Mouse (Mus musculus): Measurements from ENCODE around the gene Pradc1. TPM values are rescaled to one million over a fixed set of nuclear protein-coding genes. Genes with fewer than 3 reads are reported as not detected.
A peak's percentile ranks its signal among the peaks of the same experiment; 100 is the strongest.

Gene Pradc1
- polyA plus RNA-seq, 2 experiments = 27.6 to 29.6 TPM

- H3K36me3 ChIP-seq (ENCODE audit: control insufficient read depth, insufficient read depth, low read length) = peaks cover 66% of the 10 kb centered on the region
- no peak overlapping the region for H3K9ac ChIP-seq (ENCODE audit: low read depth, low read length, severe bottlenecking)
- H3K27ac ChIP-seq (replicated peaks; ENCODE audit: low read depth, low read length) = no peak overlapping the region
- no peak overlapping the region for H3K4me3 ChIP-seq (replicated peaks; ENCODE audit: low read length)
- no peaks in the 10 kb centered on the region for H3K4me1 ChIP-seq (ENCODE audit: control insufficient read depth, insufficient read depth, low read length)
- H3K9me3 ChIP-seq (ENCODE audit: control insufficient read depth, low read length) = no peaks in the 10 kb centered on the region
- DNase-seq (ENCODE audit: low spot score) = no peak
- no peaks in the 10 kb centered on the region for H3K27me3 ChIP-seq (ENCODE audit: control insufficient read depth, insufficient read depth, low read length)
- 77% methylated on average over 5 of the region's 5 CpGs for WGBS
- no peak for ATAC-seq (ENCODE audit: low FRiP score, low read depth)
- no peak overlapping the region for H3K4me2 ChIP-seq (replicated peaks; ENCODE audit: low read depth, low read length, severe bottlenecking)
- TF ChIP-seq POLR2A (IDR thresholded peaks at IDR 0.05; ENCODE audit: borderline replicate concordance, extremely low read depth, insufficient read depth, insufficient read length) = no peak
Measured at GRCm38 (mm10) chr6:85445286-85445685, 6.5 kb downstream of the Pradc1 start.

- no peaks in the 10 kb centered on the region for H3K27me3 ChIP-seq (ENCODE audit: control insufficient read depth, insufficient read depth, low read length)
- no peaks in the 10 kb centered on the region for H3K9me3 ChIP-seq (ENCODE audit: control insufficient read depth, low read length)
- TF ChIP-seq POLR2A (IDR thresholded peaks at IDR 0.05; ENCODE audit: borderline replicate concordance, extremely low read depth, insufficient read depth, insufficient read length) = no peak
- peaks cover 75% of the 10 kb centered on the region for H3K36me3 ChIP-seq (ENCODE audit: control insufficient read depth, insufficient read depth, low read length)
- no peak for DNase-seq (ENCODE audit: low spot score)
- ATAC-seq (ENCODE audit: low FRiP score, low read depth) = no peak
- WGBS = 91% methylated on average over 8 of the region's 8 CpGs
- no peak overlapping the region for H3K9ac ChIP-seq (ENCODE audit: low read depth, low read length, severe bottlenecking)
- H3K27ac ChIP-seq (replicated peaks; ENCODE audit: low read depth, low read length) = no peak overlapping the region
- no peak overlapping the region for H3K4me2 ChIP-seq (replicated peaks; ENCODE audit: low read depth, low read length, severe bottlenecking)
- no peak overlapping the region for H3K4me3 ChIP-seq (replicated peaks; ENCODE audit: low read length)
- no peaks in the 10 kb centered on the region for H3K4me1 ChIP-seq (ENCODE audit: control insufficient read depth, insufficient read depth, low read length)
Measured at GRCm38 (mm10) chr6:85444266-85444965, 7.4 kb downstream of the Pradc1 start.

DNA sequence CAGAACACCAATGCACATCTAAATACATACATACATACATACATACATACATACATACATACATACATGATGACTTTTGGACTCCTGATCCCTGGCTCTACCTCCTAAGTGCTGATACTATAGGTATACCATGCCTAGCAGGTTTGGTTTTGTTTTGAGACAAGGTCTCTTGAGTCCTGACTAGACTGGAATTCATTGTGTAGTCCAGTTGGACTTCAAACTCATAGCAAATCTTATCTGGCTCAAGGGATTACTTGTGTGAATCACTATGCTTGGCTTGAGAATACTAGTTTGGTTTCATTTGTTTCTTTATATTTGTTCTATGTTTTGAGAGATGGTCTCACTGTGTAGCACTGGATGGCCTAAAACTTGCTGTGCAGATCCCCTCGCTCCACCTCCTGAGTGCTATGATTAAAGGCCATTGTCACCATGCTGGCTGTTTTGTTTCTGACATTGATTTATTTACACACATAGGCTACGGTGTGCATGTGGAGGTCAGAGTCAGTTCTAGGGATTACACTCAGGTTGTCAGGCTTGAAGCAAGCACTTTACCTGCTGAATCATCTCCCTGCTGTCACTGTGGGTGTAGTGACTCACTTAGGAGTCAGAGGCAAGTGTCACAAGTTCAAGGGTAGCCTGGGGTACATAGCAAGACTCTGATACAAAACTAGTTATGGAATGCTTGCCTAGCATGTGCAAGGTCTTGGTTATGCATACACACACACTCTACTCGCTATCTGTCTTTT, 8.1 kb downstream of the Pradc1 start:
- Histone ChIP-seq H3K4me1 (ENCODE audit: control insufficient read depth, insufficient read depth, low read length) (no peaks in the 10 kb centered on the region), H3K4me2 (replicated peaks; ENCODE audit: low read depth, low read length, severe bottlenecking) (no peak overlapping the region), H3K27ac (replicated peaks; ENCODE audit: low read depth, low read length) (no peak overlapping the region), H3K4me3 (replicated peaks; ENCODE audit: low read length) (no peak overlapping the region), H3K9me3 (ENCODE audit: control insufficient read depth, low read length) (no peaks in the 10 kb centered on the region), H3K9ac (ENCODE audit: low read depth, low read length, severe bottlenecking) (no peak overlapping the region), H3K36me3 (ENCODE audit: control insufficient read depth, insufficient read depth, low read length) (peaks cover 82% of the 10 kb centered on the region), H3K27me3 (ENCODE audit: control insufficient read depth, insufficient read depth, low read length) (no peaks in the 10 kb centered on the region)
- ATAC-seq (ENCODE audit: low FRiP score, low read depth) (no peak), DNase-seq (ENCODE audit: low spot score) (no peak)
- no peak for TF ChIP-seq POLR2A (IDR thresholded peaks at IDR 0.05; ENCODE audit: borderline replicate concordance, extremely low read depth, insufficient read depth, insufficient read length)
- WGBS = 88% methylated on average over 3 of the region's 3 CpGs

GRCm38 (mm10) chr6:85441142-85441541, 10.6 kb downstream of the Pradc1 start:
- Histone ChIP-seq H3K4me2 (replicated peaks; ENCODE audit: low read depth, low read length, severe bottlenecking) (no peak overlapping the region), H3K9me3 (ENCODE audit: control insufficient read depth, low read length) (no peaks in the 10 kb centered on the region), H3K4me3 (replicated peaks; ENCODE audit: low read length) (no peak overlapping the region), H3K9ac (ENCODE audit: low read depth, low read length, severe bottlenecking) (no peak overlapping the region), H3K4me1 (ENCODE audit: control insufficient read depth, insufficient read depth, low read length) (no peaks in the 10 kb centered on the region), H3K27me3 (ENCODE audit: control insufficient read depth, insufficient read depth, low read length) (no peaks in the 10 kb centered on the region), H3K27ac (replicated peaks; ENCODE audit: low read depth, low read length) (no peak overlapping the region), H3K36me3 (ENCODE audit: control insufficient read depth, insufficient read depth, low read length) (peaks cover 77% of the 10 kb centered on the region)
- DNase-seq (ENCODE audit: low spot score) = no peak
- no peak for TF ChIP-seq POLR2A (IDR thresholded peaks at IDR 0.05; ENCODE audit: borderline replicate concordance, extremely low read depth, insufficient read depth, insufficient read length)
- 86% methylated on average over 4 of the region's 4 CpGs for WGBS
- 0 out of 2 replicates have a peak, but pooled peaks have one; percentile 36 for ATAC-seq (ENCODE audit: low FRiP score, low read depth)

DNA sequence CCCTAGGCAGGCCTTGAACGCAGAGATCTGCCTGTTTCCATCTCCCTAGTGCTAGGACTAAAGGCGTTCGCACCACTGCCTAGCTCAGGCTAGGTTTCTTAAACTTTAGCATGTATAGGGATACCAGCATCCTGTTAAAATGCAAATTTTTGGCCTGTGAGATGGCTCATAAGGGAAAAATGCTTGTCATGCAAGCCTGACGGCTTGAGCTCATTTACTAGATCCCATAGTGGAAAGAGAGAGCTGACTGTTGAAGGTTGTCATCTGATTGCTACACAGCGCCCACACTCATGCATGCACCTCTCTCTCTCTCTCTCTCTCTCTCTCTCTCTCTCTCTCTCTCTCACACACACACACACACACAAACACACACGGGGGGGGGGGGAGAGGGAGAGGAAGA, 15.1 kb downstream of the Pradc1 start:
- ATAC-seq (ENCODE audit: low FRiP score, low read depth) (no peak), DNase-seq (ENCODE audit: low spot score) (no peak)
- H3K9me3 ChIP-seq (ENCODE audit: control insufficient read depth, low read length) = no peaks in the 10 kb centered on the region
- peaks cover 35% of the 10 kb centered on the region for H3K36me3 ChIP-seq (ENCODE audit: control insufficient read depth, insufficient read depth, low read length)
- no peak overlapping the region for H3K9ac ChIP-seq (ENCODE audit: low read depth, low read length, severe bottlenecking)
- H3K4me3 ChIP-seq (replicated peaks; ENCODE audit: low read length) = no peak overlapping the region
- no peaks in the 10 kb centered on the region for H3K27me3 ChIP-seq (ENCODE audit: control insufficient read depth, insufficient read depth, low read length)
- TF ChIP-seq POLR2A (IDR thresholded peaks at IDR 0.05; ENCODE audit: borderline replicate concordance, extremely low read depth, insufficient read depth, insufficient read length) = no peak
- H3K4me1 ChIP-seq (ENCODE audit: control insufficient read depth, insufficient read depth, low read length) = peaks cover 5% of the 10 kb centered on the region; the same call in 1 of the 2 replicates
- 86% methylated on average over 5 of the region's 6 CpGs for WGBS
- H3K4me2 ChIP-seq (replicated peaks; ENCODE audit: low read depth, low read length, severe bottlenecking) = no peak overlapping the region
- no peak overlapping the region for H3K27ac ChIP-seq (replicated peaks; ENCODE audit: low read depth, low read length)
